Mouse (Mus musculus): ENCODE measurements around the gene Rbm34. TPM values are rescaled to one million over a fixed set of nuclear protein-coding genes. Genes with fewer than 3 reads are reported as not detected.

Rbm34 gene
- polyA plus RNA-seq, 1 experiment from 2014 or later = 10.8 TPM

- DNase-seq (no peak), ATAC-seq (no peak)
- Histone ChIP-seq H3K4me2 (ENCODE audit: low read depth, low read length) (no peak overlapping the region), H3K27me3 (ENCODE audit: insufficient read depth, low read length) (no peaks in the 10 kb centered on the region), H3K9me3 (ENCODE audit: low read length) (no peaks in the 10 kb centered on the region), H3K36me3 (replicated peaks; ENCODE audit: insufficient read depth, low read length) (peaks cover 12% of the 10 kb centered on the region), H3K4me1 (ENCODE audit: insufficient read depth) (peaks cover 4% of the 10 kb centered on the region; the same call in 1 of the 2 replicates), H3K27ac (ENCODE audit: low read depth) (no peak overlapping the region), H3K4me3 (ENCODE audit: low read depth, low read length) (no peak overlapping the region), H3K9ac (replicated peaks) (no peak overlapping the region)
- no peak for TF ChIP-seq EP300 (IDR thresholded peaks at IDR 0.05; ENCODE audit: low read depth)
- no peak for TF ChIP-seq CTCF (IDR thresholded peaks at IDR 0.05; ENCODE audit: low read depth)
Measured at GRCm38 (mm10) chr8:126928028-126928427, 42.8 kb downstream of the Rbm34 start.

GRCm38 (mm10) chr8:126927058-126927457 lies 43.8 kb downstream of the Rbm34 start:
- no peaks in the 10 kb centered on the region for H3K9me3 ChIP-seq (ENCODE audit: low read length)
- H3K27me3 ChIP-seq (ENCODE audit: insufficient read depth, low read length) = no peaks in the 10 kb centered on the region
- no peak overlapping the region for H3K4me3 ChIP-seq (ENCODE audit: low read depth, low read length)
- WGBS (ENCODE audit: insufficient replicate concordance) = 48% methylated on average over 1 of the region's 1 CpGs
- no peak overlapping the region for H3K9ac ChIP-seq (replicated peaks)
- TF ChIP-seq EP300 (IDR thresholded peaks at IDR 0.05; ENCODE audit: low read depth) (no peak), CTCF (IDR thresholded peaks at IDR 0.05; ENCODE audit: low read depth) (peak; percentile 67)
- peaks cover 4% of the 10 kb centered on the region; the same call in 1 of the 2 replicates for H3K4me1 ChIP-seq (ENCODE audit: insufficient read depth)
- H3K27ac ChIP-seq (ENCODE audit: low read depth) = no peak overlapping the region
- H3K36me3 ChIP-seq (replicated peaks; ENCODE audit: insufficient read depth, low read length) = peaks cover 4% of the 10 kb centered on the region; the same call in 1 of the 2 replicates
- H3K4me2 ChIP-seq (ENCODE audit: low read depth, low read length) = no peak overlapping the region
- ATAC-seq = no peak
- DNase-seq = no peak

DNA sequence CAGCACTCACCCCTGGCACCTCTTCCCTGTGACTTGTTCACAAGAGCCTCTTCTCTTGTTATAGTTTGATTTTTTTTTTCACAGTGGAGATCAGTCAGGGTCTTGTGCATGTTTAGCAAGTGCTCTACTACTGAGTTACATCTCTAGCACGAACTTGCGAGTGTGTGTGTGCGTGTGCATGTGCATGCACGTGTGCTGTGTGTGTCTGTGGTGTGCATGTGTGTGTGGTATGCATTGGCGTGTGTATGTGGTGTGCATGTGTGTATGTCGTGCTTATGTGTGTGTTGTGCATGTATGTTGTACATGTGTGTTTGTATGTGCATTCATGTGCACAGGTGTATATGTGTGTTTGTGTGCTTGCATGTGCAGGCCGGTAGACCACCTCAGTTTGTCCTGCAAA lies 47.9 kb downstream of the Rbm34 start:
- TF ChIP-seq CTCF (IDR thresholded peaks at IDR 0.05; ENCODE audit: low read depth) (no peak), EP300 (IDR thresholded peaks at IDR 0.05; ENCODE audit: low read depth) (no peak)
- no peak overlapping the region for H3K4me2 ChIP-seq (ENCODE audit: low read depth, low read length)
- H3K27me3 ChIP-seq (ENCODE audit: insufficient read depth, low read length) = no peaks in the 10 kb centered on the region
- ATAC-seq = no peak
- 89% methylated on average over 7 of the region's 7 CpGs for WGBS (ENCODE audit: insufficient replicate concordance)
- no peak overlapping the region for H3K27ac ChIP-seq (ENCODE audit: low read depth)
- no peak overlapping the region for H3K4me3 ChIP-seq (ENCODE audit: low read depth, low read length)
- H3K9ac ChIP-seq (replicated peaks) = no peak overlapping the region
- peaks cover 8% of the 10 kb centered on the region for H3K4me1 ChIP-seq (ENCODE audit: insufficient read depth)
- no peaks in the 10 kb centered on the region for H3K36me3 ChIP-seq (replicated peaks; ENCODE audit: insufficient read depth, low read length)
- no peaks in the 10 kb centered on the region for H3K9me3 ChIP-seq (ENCODE audit: low read length)
- no peak for DNase-seq

DNA sequence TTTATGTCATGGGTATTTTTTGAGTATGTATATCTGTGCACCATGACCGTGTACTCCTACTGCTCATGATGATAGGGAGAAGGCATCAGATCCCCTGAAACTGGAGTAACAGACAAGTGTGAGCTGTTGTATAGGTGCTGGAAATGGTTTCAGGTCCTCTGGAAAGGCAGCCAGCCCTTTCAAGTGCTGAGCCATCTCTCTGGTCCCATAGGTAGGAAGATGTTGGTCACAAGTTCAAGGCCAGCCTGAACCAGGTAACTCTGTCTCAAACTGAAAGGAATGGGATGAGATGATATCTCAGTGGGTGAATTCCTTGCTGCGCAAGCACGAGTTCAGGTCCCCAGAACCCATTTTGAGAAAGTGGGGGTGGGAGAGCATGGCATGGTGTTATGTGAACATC lies 49.4 kb downstream of the Rbm34 start:
- Histone ChIP-seq H3K4me2 (ENCODE audit: low read depth, low read length) (no peak overlapping the region), H3K27me3 (ENCODE audit: insufficient read depth, low read length) (no peaks in the 10 kb centered on the region), H3K27ac (ENCODE audit: low read depth) (no peak overlapping the region), H3K4me3 (ENCODE audit: low read depth, low read length) (no peak overlapping the region), H3K9ac (replicated peaks) (no peak overlapping the region), H3K4me1 (ENCODE audit: insufficient read depth) (peaks cover 17% of the 10 kb centered on the region), H3K9me3 (ENCODE audit: low read length) (no peaks in the 10 kb centered on the region), H3K36me3 (replicated peaks; ENCODE audit: insufficient read depth, low read length) (no peaks in the 10 kb centered on the region)
- no peak for TF ChIP-seq EP300 (IDR thresholded peaks at IDR 0.05; ENCODE audit: low read depth)
- no peak for TF ChIP-seq CTCF (IDR thresholded peaks at IDR 0.05; ENCODE audit: low read depth)
- DNase-seq = no peak
- WGBS (ENCODE audit: insufficient replicate concordance) = 80% methylated on average over 3 of the region's 3 CpGs
- no peak for ATAC-seq

- peak overlapping the region; percentile 75 for H3K27ac ChIP-seq (ENCODE audit: low read depth)
- WGBS (ENCODE audit: insufficient replicate concordance) = 29% methylated on average over 3 of the region's 3 CpGs
Measured at GRCm38 (mm10) chr8:126920845-126921244, 50.0 kb downstream of the Rbm34 start.

GRCm38 (mm10) chr8:126920386-126920785 lies 50.5 kb downstream of the Rbm34 start:
- Histone ChIP-seq H3K36me3 (replicated peaks; ENCODE audit: insufficient read depth, low read length) (no peaks in the 10 kb centered on the region), H3K4me2 (ENCODE audit: low read depth, low read length) (no peak overlapping the region), H3K27me3 (ENCODE audit: insufficient read depth, low read length) (no peaks in the 10 kb centered on the region), H3K4me3 (ENCODE audit: low read depth, low read length) (no peak overlapping the region), H3K9ac (replicated peaks) (peak overlapping the region; percentile 34), H3K9me3 (ENCODE audit: low read length) (no peaks in the 10 kb centered on the region), H3K27ac (ENCODE audit: low read depth) (peak overlapping the region; percentile 75), H3K4me1 (ENCODE audit: insufficient read depth) (peaks cover 17% of the 10 kb centered on the region)
- 51% methylated on average over 6 of the region's 6 CpGs for WGBS (ENCODE audit: insufficient replicate concordance)
- no peak for ATAC-seq
- TF ChIP-seq CTCF (IDR thresholded peaks at IDR 0.05; ENCODE audit: low read depth) = no peak
- no peak for TF ChIP-seq EP300 (IDR thresholded peaks at IDR 0.05; ENCODE audit: low read depth)
- no peak for DNase-seq

More at GRCm38 (mm10) chr8:126920845-126921244, 50.0 kb downstream of the Rbm34 start:
- ATAC-seq (peak; percentile 83), DNase-seq (peak; percentile 74)
- H3K4me3 ChIP-seq (ENCODE audit: low read depth, low read length) = no peak overlapping the region
- H3K27me3 ChIP-seq (ENCODE audit: insufficient read depth, low read length) = no peaks in the 10 kb centered on the region
- H3K9ac ChIP-seq (replicated peaks) = peak overlapping the region; percentile 34
- no peaks in the 10 kb centered on the region for H3K36me3 ChIP-seq (replicated peaks; ENCODE audit: insufficient read depth, low read length)
- H3K4me2 ChIP-seq (ENCODE audit: low read depth, low read length) = peak overlapping the region; percentile 38; the same call in 1 of the 2 replicates
- TF ChIP-seq CTCF (IDR thresholded peaks at IDR 0.05; ENCODE audit: low read depth) (peak; percentile 90), EP300 (IDR thresholded peaks at IDR 0.05; ENCODE audit: low read depth) (no peak)
- H3K9me3 ChIP-seq (ENCODE audit: low read length) = no peaks in the 10 kb centered on the region
- peaks cover 17% of the 10 kb centered on the region for H3K4me1 ChIP-seq (ENCODE audit: insufficient read depth)

GRCm38 (mm10) chr8:126919703-126920102 lies 51.2 kb downstream of the Rbm34 start:
- no peak overlapping the region for H3K9ac ChIP-seq (replicated peaks)
- TF ChIP-seq CTCF (IDR thresholded peaks at IDR 0.05; ENCODE audit: low read depth) = no peak
- TF ChIP-seq EP300 (IDR thresholded peaks at IDR 0.05; ENCODE audit: low read depth) = no peak
- no peak for ATAC-seq
- H3K27ac ChIP-seq (ENCODE audit: low read depth) = no peak overlapping the region
- no peaks in the 10 kb centered on the region for H3K9me3 ChIP-seq (ENCODE audit: low read length)
- H3K4me2 ChIP-seq (ENCODE audit: low read depth, low read length) = no peak overlapping the region
- H3K4me3 ChIP-seq (ENCODE audit: low read depth, low read length) = no peak overlapping the region
- no peak for DNase-seq
- 86% methylated on average over 5 of the region's 5 CpGs for WGBS (ENCODE audit: insufficient replicate concordance)
- H3K27me3 ChIP-seq (ENCODE audit: insufficient read depth, low read length) = no peaks in the 10 kb centered on the region
- no peaks in the 10 kb centered on the region for H3K36me3 ChIP-seq (replicated peaks; ENCODE audit: insufficient read depth, low read length)
- peaks cover 17% of the 10 kb centered on the region for H3K4me1 ChIP-seq (ENCODE audit: insufficient read depth)

All from liver, postnatal 0 days (tissue).